Mouse (Mus musculus) stomach, embryonic 16.5 days (tissue): ENCODE results near the gene Plcb1. TPM values are rescaled to one million over a fixed set of nuclear protein-coding genes. Genes with fewer than 3 reads are reported as not detected.
A peak's percentile ranks its signal among the peaks of the same experiment; 100 is the strongest.

Source experiments
- ATAC-seq: fragments of 200-750 bp; cut with Nextera tagmentation; 2 replicates; pipeline ENCODE4 v1.8.0; 2017; ENCODE audit warnings: moderate number of reproducible peaks, moderate TSS enrichment; ENCODE audit not compliant: insufficient read depth, low FRiP score
- H3K27ac ChIP-seq: fragments of 300-500 bp; sonication (generic); 2 replicates; pipeline ENCODE4 v1.5.1; 2014; ENCODE audit warnings: low read length
- H3K27me3 ChIP-seq: fragments of 300-500 bp; sonication (generic); 2 replicates; pipeline ENCODE4 v1.6.1; 2014; ENCODE audit warnings: low read length, control low read depth, mixed read lengths; ENCODE audit not compliant: control insufficient read depth, insufficient read depth
- H3K36me3 ChIP-seq: fragments of 300-500 bp; sonication (generic); 2 replicates; pipeline ENCODE4 v1.6.1; 2014; ENCODE audit warnings: low read length; ENCODE audit not compliant: control insufficient read depth, insufficient read depth
- H3K4me1 ChIP-seq: fragments of 300-500 bp; sonication (generic); 2 replicates; pipeline ENCODE4 v1.6.1; 2014; ENCODE audit warnings: low read length, control low read depth, mixed read lengths; ENCODE audit not compliant: control insufficient read depth, insufficient read depth
- H3K4me2 ChIP-seq: fragments of 300-500 bp; sonication (generic); 2 replicates; pipeline ENCODE4 v1.6.1; 2014; ENCODE audit warnings: low read depth, low read length, mixed read lengths
- H3K4me3 ChIP-seq: fragments of 300-500 bp; sonication (generic); replicated peaks from 2 replicates; pipeline ENCODE4 v1.5.1; 2014; ENCODE audit warnings: mild to moderate bottlenecking, low read length
- H3K9ac ChIP-seq: fragments of 300-500 bp; sonication (generic); 2 replicates; pipeline ENCODE4 v1.6.1; 2014; ENCODE audit warnings: low read length
- H3K9me3 ChIP-seq: fragments of 300-500 bp; sonication (generic); replicated peaks from 2 replicates; pipeline ENCODE4 v1.6.1; 2016; ENCODE audit warnings: low read length, control low read depth; ENCODE audit not compliant: control insufficient read depth
- WGBS: fragments of 180-500 bp; shearing (Covaris S2); extraction: QIAGEN DNeasy Blood & Tissue Kit; methylation state at CpG from one replicate; pipeline ENCODE4 v1.1.7; 2014; 5-methylcytosine and 5-hydroxymethylcytosine counted together
- polyA plus RNA-seq: library from polyadenylated mRNA; unstranded; fragments of >200 nt; fragmentation: Nextera tagmentation; extraction: Ambion mirVana; gene quantifications from 2 replicates; pipeline ENCODE4 v1.2.1, GENCODE M21; 2015

Gene Plcb1
- polyA plus RNA-seq, 1 experiment from 2014 or later = 11.9 TPM

- no peaks in the 10 kb centered on the region for H3K36me3 ChIP-seq
- no peaks in the 10 kb centered on the region for H3K9me3 ChIP-seq
- WGBS = 53% methylated on average over 12 of the region's 12 CpGs
- peak overlapping the region; percentile 84 for H3K4me3 ChIP-seq
- no peaks in the 10 kb centered on the region for H3K27me3 ChIP-seq
- no peak for ATAC-seq
- H3K4me2 ChIP-seq = peak overlapping the region; percentile 83
- H3K27ac ChIP-seq = no peak overlapping the region
- peaks cover 9% of the 10 kb centered on the region; the same call in 1 of the 2 replicates for H3K4me1 ChIP-seq
- peak overlapping the region; percentile 90; the same call in 1 of the 2 replicates for H3K9ac ChIP-seq
Observed at GRCm38 (mm10) chr2:134787336-134788095, 1.6 kb downstream of the Plcb1 start.

GRCm38 (mm10) chr2:134792926-134793325, 7.1 kb downstream of the Plcb1 start:
- Histone ChIP-seq H3K4me1 (no peaks in the 10 kb centered on the region), H3K9me3 (no peaks in the 10 kb centered on the region), H3K27ac (no peak overlapping the region), H3K36me3 (no peaks in the 10 kb centered on the region), H3K9ac (no peak overlapping the region), H3K4me3 (no peak overlapping the region), H3K27me3 (no peaks in the 10 kb centered on the region), H3K4me2 (no peak overlapping the region)
- WGBS = 49% methylated on average over 7 of the region's 7 CpGs
- ATAC-seq = no peak

GRCm38 (mm10) chr2:134800226-134800625, 14.4 kb downstream of the Plcb1 start:
- no peaks in the 10 kb centered on the region for H3K4me1 ChIP-seq
- no peaks in the 10 kb centered on the region for H3K36me3 ChIP-seq
- no peak overlapping the region for H3K4me3 ChIP-seq
- no peak overlapping the region for H3K27ac ChIP-seq
- no peak overlapping the region for H3K9ac ChIP-seq
- H3K27me3 ChIP-seq = no peaks in the 10 kb centered on the region
- 37% methylated on average over 1 of the region's 1 CpGs for WGBS
- H3K9me3 ChIP-seq = no peaks in the 10 kb centered on the region
- no peak overlapping the region for H3K4me2 ChIP-seq
- ATAC-seq = no peak

GRCm38 (mm10) chr2:134816383-134816782, 30.5 kb downstream of the Plcb1 start:
- Histone ChIP-seq H3K36me3 (no peaks in the 10 kb centered on the region), H3K27me3 (no peaks in the 10 kb centered on the region), H3K4me3 (no peak overlapping the region), H3K4me1 (peaks cover 5% of the 10 kb centered on the region; the same call in 1 of the 2 replicates), H3K4me2 (no peak overlapping the region), H3K9ac (no peak overlapping the region), H3K9me3 (no peaks in the 10 kb centered on the region), H3K27ac (no peak overlapping the region)
- no peak for ATAC-seq
- 67% methylated on average over 11 of the region's 11 CpGs for WGBS

GRCm38 (mm10) chr2:134817058-134817840, 31.4 kb downstream of the Plcb1 start:
- peaks cover 5% of the 10 kb centered on the region; the same call in 1 of the 2 replicates for H3K4me1 ChIP-seq
- H3K9me3 ChIP-seq = no peaks in the 10 kb centered on the region
- H3K4me2 ChIP-seq = no peak overlapping the region
- no peak overlapping the region for H3K4me3 ChIP-seq
- H3K27ac ChIP-seq = no peak overlapping the region
- H3K9ac ChIP-seq = no peak overlapping the region
- H3K27me3 ChIP-seq = no peaks in the 10 kb centered on the region
- H3K36me3 ChIP-seq = no peaks in the 10 kb centered on the region
- no peak for ATAC-seq
- WGBS = 76% methylated on average over 7 of the region's 7 CpGs

- Histone ChIP-seq H3K36me3 (no peaks in the 10 kb centered on the region), H3K4me3 (no peak overlapping the region), H3K4me1 (peaks cover 13% of the 10 kb centered on the region), H3K4me2 (no peak overlapping the region), H3K9ac (no peak overlapping the region), H3K27me3 (no peaks in the 10 kb centered on the region), H3K9me3 (no peaks in the 10 kb centered on the region), H3K27ac (no peak overlapping the region)
- 63% methylated on average over 6 of the region's 6 CpGs for WGBS
- no peak for ATAC-seq
Observed at GRCm38 (mm10) chr2:134821176-134821575, 35.3 kb downstream of the Plcb1 start.

- WGBS = 30% methylated on average over 7 of the region's 7 CpGs
- peak; percentile 38; the same call in 1 of the 2 replicates for ATAC-seq
- no peaks in the 10 kb centered on the region for H3K36me3 ChIP-seq
- H3K4me1 ChIP-seq = peaks cover 8% of the 10 kb centered on the region
- no peak overlapping the region for H3K4me3 ChIP-seq
- no peak overlapping the region for H3K9ac ChIP-seq
- H3K4me2 ChIP-seq = peak overlapping the region; percentile 16
- no peaks in the 10 kb centered on the region for H3K9me3 ChIP-seq
- H3K27ac ChIP-seq = peak overlapping the region; percentile 66
- H3K27me3 ChIP-seq = no peaks in the 10 kb centered on the region
Observed at GRCm38 (mm10) chr2:134825645-134826044, 39.8 kb downstream of the Plcb1 start.

- Histone ChIP-seq H3K36me3 (no peaks in the 10 kb centered on the region), H3K9me3 (no peaks in the 10 kb centered on the region), H3K9ac (no peak overlapping the region), H3K4me1 (peaks cover 8% of the 10 kb centered on the region), H3K4me2 (peak overlapping the region; percentile 16; the same call in 1 of the 2 replicates), H3K27me3 (no peaks in the 10 kb centered on the region), H3K4me3 (no peak overlapping the region), H3K27ac (peak overlapping the region; percentile 5)
- ATAC-seq = peak; percentile 88
- WGBS = 33% methylated on average over 8 of the region's 8 CpGs
Observed at GRCm38 (mm10) chr2:134826111-134827005, 40.5 kb downstream of the Plcb1 start.
